Mouse (Mus musculus): ENCODE results near the gene Nebl. TPM values are rescaled to one million over a fixed set of nuclear protein-coding genes. Genes with fewer than 3 reads are reported as not detected.
A peak's percentile ranks its signal among the peaks of the same experiment; 100 is the strongest.

Nebl gene
- polyA plus RNA-seq, 1 experiment from 2014 or later, result 0.45 TPM

GRCm38 (mm10) chr2:17740454-17740853, 9.2 kb upstream of the Nebl start:
- ATAC-seq (peak; percentile 77), DNase-seq (no peak)
- no peak overlapping the region for H3K4me2 ChIP-seq (ENCODE audit: low read depth, low read length)
- no peak overlapping the region for H3K4me3 ChIP-seq (ENCODE audit: low read depth, low read length)
- TF ChIP-seq CTCF (IDR thresholded peaks at IDR 0.05; ENCODE audit: low read depth) (no peak), EP300 (IDR thresholded peaks at IDR 0.05; ENCODE audit: low read depth) (no peak)
- H3K4me1 ChIP-seq (ENCODE audit: insufficient read depth), result peaks cover 6% of the 10 kb centered on the region; the same call in 1 of the 2 replicates
- H3K9ac ChIP-seq (replicated peaks), result no peak overlapping the region
- no peaks in the 10 kb centered on the region for H3K36me3 ChIP-seq (replicated peaks; ENCODE audit: insufficient read depth, low read length)
- H3K9me3 ChIP-seq (ENCODE audit: low read length), result no peaks in the 10 kb centered on the region
- peak overlapping the region; percentile 39; the same call in 1 of the 2 replicates for H3K27ac ChIP-seq (ENCODE audit: low read depth)
- no peaks in the 10 kb centered on the region for H3K27me3 ChIP-seq (ENCODE audit: insufficient read depth, low read length)
- WGBS (ENCODE audit: insufficient replicate concordance), result 51% methylated on average over 2 of the region's 2 CpGs

DNA sequence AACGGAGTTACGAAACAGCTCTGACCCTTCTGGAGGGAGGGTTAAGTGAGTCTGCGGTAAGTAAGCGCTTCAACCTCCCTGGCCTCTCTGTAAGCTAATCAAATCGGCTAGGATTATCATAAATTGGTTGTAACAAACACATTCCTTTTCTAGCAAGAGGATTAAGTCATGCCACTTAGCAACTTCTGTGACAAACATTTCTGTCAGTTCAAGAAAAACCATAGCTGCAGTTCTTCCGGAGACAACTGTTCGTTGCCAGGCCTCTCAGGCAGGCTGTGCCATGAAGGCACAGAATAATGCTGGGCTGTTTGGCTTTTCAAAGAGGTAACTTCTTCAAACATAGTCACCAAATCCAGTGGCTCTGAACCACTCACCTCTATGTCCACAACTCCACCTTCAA, 946 bp upstream of the Nebl start:
- no peak for ATAC-seq
- DNase-seq, result no peak
- Histone ChIP-seq H3K9me3 (ENCODE audit: low read length) (no peaks in the 10 kb centered on the region), H3K9ac (replicated peaks) (no peak overlapping the region), H3K27ac (ENCODE audit: low read depth) (no peak overlapping the region), H3K36me3 (replicated peaks; ENCODE audit: insufficient read depth, low read length) (no peaks in the 10 kb centered on the region), H3K27me3 (ENCODE audit: insufficient read depth, low read length) (peaks cover 34% of the 10 kb centered on the region), H3K4me3 (ENCODE audit: low read depth, low read length) (no peak overlapping the region), H3K4me2 (ENCODE audit: low read depth, low read length) (no peak overlapping the region), H3K4me1 (ENCODE audit: insufficient read depth) (peaks cover 10% of the 10 kb centered on the region; the same call in 1 of the 2 replicates)
- 50% methylated on average over 7 of the region's 7 CpGs for WGBS (ENCODE audit: insufficient replicate concordance)
- TF ChIP-seq CTCF (IDR thresholded peaks at IDR 0.05; ENCODE audit: low read depth), result no peak
- no peak for TF ChIP-seq EP300 (IDR thresholded peaks at IDR 0.05; ENCODE audit: low read depth)

- ATAC-seq (no peak), DNase-seq (no peak)
- peaks cover 34% of the 10 kb centered on the region for H3K27me3 ChIP-seq (ENCODE audit: insufficient read depth, low read length)
- no peak overlapping the region for H3K4me2 ChIP-seq (ENCODE audit: low read depth, low read length)
- WGBS (ENCODE audit: insufficient replicate concordance), result 16% methylated on average over 6 of the region's 6 CpGs
- H3K9me3 ChIP-seq (ENCODE audit: low read length), result no peaks in the 10 kb centered on the region
- peaks cover 10% of the 10 kb centered on the region; the same call in 1 of the 2 replicates for H3K4me1 ChIP-seq (ENCODE audit: insufficient read depth)
- H3K27ac ChIP-seq (ENCODE audit: low read depth), result no peak overlapping the region
- no peaks in the 10 kb centered on the region for H3K36me3 ChIP-seq (replicated peaks; ENCODE audit: insufficient read depth, low read length)
- TF ChIP-seq EP300 (IDR thresholded peaks at IDR 0.05; ENCODE audit: low read depth) (no peak), CTCF (IDR thresholded peaks at IDR 0.05; ENCODE audit: low read depth) (no peak)
- H3K4me3 ChIP-seq (ENCODE audit: low read depth, low read length), result no peak overlapping the region
- no peak overlapping the region for H3K9ac ChIP-seq (replicated peaks)
Measured at GRCm38 (mm10) chr2:17731831-17732200, 552 bp upstream of the Nebl start.

GRCm38 (mm10) chr2:17730648-17730956, 662 bp downstream of the Nebl start:
- 1% methylated on average over 20 of the region's 20 CpGs for WGBS (ENCODE audit: insufficient replicate concordance)
- no peak overlapping the region for H3K27ac ChIP-seq (ENCODE audit: low read depth)
- H3K36me3 ChIP-seq (replicated peaks; ENCODE audit: insufficient read depth, low read length), result no peaks in the 10 kb centered on the region
- TF ChIP-seq EP300 (IDR thresholded peaks at IDR 0.05; ENCODE audit: low read depth), result no peak
- TF ChIP-seq CTCF (IDR thresholded peaks at IDR 0.05; ENCODE audit: low read depth), result no peak
- ATAC-seq, result peak; percentile 2; the same call in 1 of the 2 replicates
- peak overlapping the region; percentile 76 for H3K4me2 ChIP-seq (ENCODE audit: low read depth, low read length)
- no peak for DNase-seq
- H3K9ac ChIP-seq (replicated peaks), result no peak overlapping the region; the same call in 1 of the 2 replicates
- H3K4me3 ChIP-seq (ENCODE audit: low read depth, low read length), result peak overlapping the region; percentile 48
- peaks cover 34% of the 10 kb centered on the region for H3K27me3 ChIP-seq (ENCODE audit: insufficient read depth, low read length)
- peaks cover 10% of the 10 kb centered on the region; the same call in 1 of the 2 replicates for H3K4me1 ChIP-seq (ENCODE audit: insufficient read depth)
- H3K9me3 ChIP-seq (ENCODE audit: low read length), result no peaks in the 10 kb centered on the region

DNA sequence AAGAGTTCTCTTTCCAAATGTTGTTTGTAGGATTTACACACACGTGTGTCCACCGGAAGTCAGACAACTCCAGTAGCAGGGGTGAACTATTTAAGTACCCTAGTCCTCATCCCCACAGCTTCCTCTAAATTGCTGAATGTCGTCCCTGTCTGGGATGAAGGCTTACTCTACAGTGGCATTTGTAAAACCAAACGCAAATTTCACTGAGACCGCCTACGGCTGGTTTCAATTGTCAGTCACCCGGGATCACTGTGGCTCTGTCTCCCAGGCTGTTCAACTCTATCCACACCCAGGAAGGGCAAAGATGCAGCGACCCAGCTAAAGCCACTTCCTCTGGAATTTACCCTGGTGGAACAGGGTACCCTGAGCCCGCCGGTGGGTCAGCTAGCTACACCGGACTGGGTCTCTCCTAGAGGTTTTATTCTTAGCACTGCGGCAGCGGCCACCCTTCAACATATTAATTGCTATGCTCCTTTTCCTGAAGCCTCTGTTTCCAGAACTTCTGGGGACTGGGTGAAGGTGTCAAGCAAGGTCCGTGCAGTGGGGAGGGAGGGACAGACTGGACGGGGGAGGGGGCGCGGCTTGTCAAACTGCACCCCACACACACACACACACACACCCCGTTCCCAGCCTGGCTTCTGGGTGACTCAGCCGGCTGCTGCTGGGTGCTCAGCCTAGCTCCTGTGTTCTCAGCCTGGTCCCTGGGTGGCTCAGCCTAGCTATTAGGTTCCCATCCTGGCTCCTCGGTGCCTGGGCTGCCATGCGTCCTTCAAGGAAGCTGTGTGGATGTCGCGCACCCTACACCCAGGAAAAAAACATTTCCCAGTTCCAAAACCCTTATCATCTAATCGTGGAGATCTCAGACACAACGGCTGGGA, 1.3 kb downstream of the Nebl start:
- Histone ChIP-seq H3K4me2 (ENCODE audit: low read depth, low read length) (peak overlapping the region; percentile 76), H3K27me3 (ENCODE audit: insufficient read depth, low read length) (peaks cover 34% of the 10 kb centered on the region), H3K4me1 (ENCODE audit: insufficient read depth) (peaks cover 10% of the 10 kb centered on the region; the same call in 1 of the 2 replicates), H3K27ac (ENCODE audit: low read depth) (no peak overlapping the region), H3K9me3 (ENCODE audit: low read length) (no peaks in the 10 kb centered on the region), H3K36me3 (replicated peaks; ENCODE audit: insufficient read depth, low read length) (no peaks in the 10 kb centered on the region), H3K4me3 (ENCODE audit: low read depth, low read length) (peak overlapping the region; percentile 48), H3K9ac (replicated peaks) (no peak overlapping the region)
- TF ChIP-seq CTCF (IDR thresholded peaks at IDR 0.05; ENCODE audit: low read depth), result no peak
- no peak for TF ChIP-seq EP300 (IDR thresholded peaks at IDR 0.05; ENCODE audit: low read depth)
- 6% methylated on average over 25 of the region's 25 CpGs for WGBS (ENCODE audit: insufficient replicate concordance)
- DNase-seq (no peak), ATAC-seq (0 out of 2 replicates have a peak, but pooled peaks have one; percentile 17)

- H3K9me3 ChIP-seq (ENCODE audit: low read length), result no peaks in the 10 kb centered on the region
- H3K9ac ChIP-seq (replicated peaks), result no peak overlapping the region
- H3K4me3 ChIP-seq (ENCODE audit: low read depth, low read length), result no peak overlapping the region
- 79% methylated on average over 5 of the region's 5 CpGs for WGBS (ENCODE audit: insufficient replicate concordance)
- no peaks in the 10 kb centered on the region for H3K4me1 ChIP-seq (ENCODE audit: insufficient read depth)
- peaks cover 8% of the 10 kb centered on the region; the same call in 1 of the 2 replicates for H3K27me3 ChIP-seq (ENCODE audit: insufficient read depth, low read length)
- H3K4me2 ChIP-seq (ENCODE audit: low read depth, low read length), result no peak overlapping the region
- ATAC-seq, result no peak
- no peak overlapping the region for H3K27ac ChIP-seq (ENCODE audit: low read depth)
- TF ChIP-seq CTCF (IDR thresholded peaks at IDR 0.05; ENCODE audit: low read depth), result no peak
- TF ChIP-seq EP300 (IDR thresholded peaks at IDR 0.05; ENCODE audit: low read depth), result no peak
- no peak for DNase-seq
- H3K36me3 ChIP-seq (replicated peaks; ENCODE audit: insufficient read depth, low read length), result no peaks in the 10 kb centered on the region
Measured at GRCm38 (mm10) chr2:17724405-17724804, 6.9 kb downstream of the Nebl start.

Measured in liver, postnatal 0 days (tissue).